Mouse (Mus musculus) heart, adult 9 months (tissue): ENCODE measurements around the gene Ftsj3.

Experiments
- DNase-seq, 2 experiments: peaks; one replicate each; pipeline ENCODE4 v3.0.0; 2022; ENCODE audit warnings: low spot score in 2 of 2

Ftsj3 gene

DNA sequence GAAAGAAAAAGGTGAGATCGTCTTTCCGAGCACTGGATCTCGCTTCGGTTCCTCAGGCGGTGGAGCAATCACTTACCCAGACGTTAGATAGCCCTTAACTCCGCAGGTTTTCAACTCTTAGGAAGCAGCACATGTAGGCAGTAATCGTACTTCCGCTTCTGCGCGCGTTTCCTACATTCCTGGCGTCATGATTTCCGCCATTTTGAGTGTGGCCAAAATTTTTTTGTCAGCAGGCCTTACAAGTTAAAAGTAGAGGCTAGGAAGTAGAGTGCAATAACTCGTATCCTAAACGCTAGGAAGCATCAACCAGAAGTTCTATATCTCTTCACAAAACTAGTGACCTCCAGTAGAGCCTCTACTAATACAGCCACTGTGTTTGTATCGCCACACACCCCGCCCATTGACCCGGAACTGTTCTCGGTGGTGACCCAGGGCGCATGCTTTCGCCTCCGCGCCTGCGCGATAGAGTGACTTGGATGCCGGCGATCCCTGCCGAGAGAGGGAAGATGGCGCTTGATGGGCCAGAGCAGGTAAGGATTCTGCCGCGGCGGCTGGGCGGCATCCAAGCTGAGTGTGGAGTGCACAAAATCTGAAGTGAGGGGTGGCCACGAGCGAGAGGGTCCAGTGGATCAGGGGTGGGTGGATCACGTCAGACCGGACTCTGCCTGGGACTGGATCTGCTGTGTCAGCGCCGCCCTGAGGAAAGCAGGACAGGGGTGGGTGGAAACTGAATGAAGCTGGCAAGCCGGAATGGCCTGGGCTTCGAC, at the start of gene Ftsj3, which contains the start of gene Psmc5:
Gene Ftsj3, minus strand, starts transcription at position 395 of the 767 bp plus-strand sequence.
Gene Psmc5, plus strand, starts transcription at position 470 of the 767 bp plus-strand sequence.
- DNase-seq: peak; percentile 95 to 99

DNA sequence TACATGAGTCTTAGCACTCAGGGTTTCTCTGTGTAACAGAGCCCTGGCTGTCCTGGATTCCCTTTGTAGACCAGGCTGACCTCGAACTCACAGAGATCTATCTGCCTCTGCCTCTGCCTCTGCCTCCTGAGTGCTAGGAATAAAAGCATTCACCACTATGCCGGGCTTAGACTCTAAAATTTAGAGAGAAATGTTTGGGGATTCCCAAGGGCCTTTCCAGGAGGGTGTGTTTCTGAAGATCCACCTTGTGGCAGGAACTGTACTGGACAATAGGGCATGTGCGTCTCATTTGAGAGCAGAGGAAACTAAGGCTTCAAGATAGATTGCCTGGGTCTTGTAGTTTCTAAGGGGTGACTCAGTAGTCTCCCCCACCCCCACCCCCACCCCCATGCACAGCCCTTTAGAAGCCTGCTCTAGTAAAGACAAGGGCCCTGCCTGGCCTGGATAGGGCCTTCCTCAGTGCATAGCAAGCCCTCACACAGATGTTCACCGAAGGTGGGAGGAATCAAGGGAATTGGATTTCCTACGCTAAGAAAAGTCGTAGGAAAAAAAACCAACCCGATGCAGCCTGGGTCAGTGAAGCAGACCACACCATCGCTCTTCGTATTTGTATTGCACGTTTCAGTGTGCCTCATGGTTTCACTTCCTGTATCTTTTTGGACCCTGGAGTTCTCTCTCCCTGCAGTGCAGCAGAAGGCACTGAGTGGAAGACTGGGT, 49.6 kb upstream of the Ftsj3 start:
- peak in 1 of 2 experiments; percentile 30 for DNase-seq

DNA sequence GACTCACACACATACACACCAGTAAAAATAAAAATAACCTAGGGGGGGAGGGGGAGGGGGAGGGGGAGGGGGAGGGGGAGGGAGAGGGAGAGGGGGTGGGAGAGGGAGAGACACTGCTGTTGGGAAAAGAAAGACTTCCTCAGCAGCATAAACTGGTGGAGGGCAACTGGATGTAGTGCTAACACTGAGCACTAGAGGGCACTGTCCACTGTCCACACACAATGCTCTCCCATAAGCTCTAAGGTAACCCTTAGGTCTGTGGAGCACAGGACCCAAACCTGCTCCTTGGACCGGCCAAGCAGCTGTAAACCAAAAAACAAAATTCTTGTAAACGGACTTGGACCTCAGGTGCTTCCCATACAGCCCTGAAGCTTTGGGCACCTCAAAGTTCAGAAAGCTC, 46.8 kb upstream of the Ftsj3 start:
- DNase-seq: peak in 1 of 2 experiments; percentile 22

DNA sequence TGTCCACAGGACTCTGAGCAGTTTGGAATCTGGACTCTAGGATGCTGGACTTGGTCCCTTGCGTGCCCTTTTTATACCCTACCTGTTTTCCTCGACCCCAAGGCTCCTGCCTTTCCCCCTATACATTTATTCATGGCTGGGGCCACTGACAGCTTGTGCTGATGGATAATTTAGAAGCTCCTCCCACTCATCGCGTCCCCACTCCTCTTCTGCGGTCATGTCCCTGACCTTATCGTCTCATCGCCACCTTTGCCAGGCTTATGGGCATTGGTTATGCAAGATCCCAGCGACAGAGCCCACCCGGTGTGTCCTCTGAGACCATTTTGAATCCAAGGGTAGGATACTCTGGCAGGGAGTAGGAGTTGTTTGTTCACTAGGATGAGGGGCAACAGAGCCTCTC, 45.9 kb upstream of the Ftsj3 start, which contains the start of gene Gh:
Gene Gh, minus strand, starts transcription at position 101 of the 400 bp plus-strand sequence.
- no peak for DNase-seq

DNA sequence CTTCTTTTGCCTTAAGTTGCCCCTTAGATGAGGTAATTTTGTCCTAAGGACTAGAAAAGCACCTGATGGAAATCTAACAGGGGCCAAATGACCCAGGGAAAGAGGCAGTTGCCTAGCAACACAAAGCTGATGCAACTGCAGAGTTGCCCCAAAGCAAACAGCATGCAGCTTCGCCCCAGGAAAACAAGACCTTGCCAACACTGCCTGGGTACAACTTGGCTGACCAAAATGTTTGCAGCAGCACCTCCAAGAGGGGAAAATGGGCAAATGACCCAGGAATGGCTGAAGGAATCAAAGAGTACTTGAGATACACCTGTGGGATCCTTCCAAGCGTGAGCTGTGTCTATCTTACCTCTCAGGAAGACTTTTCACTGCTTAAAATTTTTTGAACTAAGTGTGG, 36.0 kb upstream of the Ftsj3 start:
- no peak for DNase-seq

DNA sequence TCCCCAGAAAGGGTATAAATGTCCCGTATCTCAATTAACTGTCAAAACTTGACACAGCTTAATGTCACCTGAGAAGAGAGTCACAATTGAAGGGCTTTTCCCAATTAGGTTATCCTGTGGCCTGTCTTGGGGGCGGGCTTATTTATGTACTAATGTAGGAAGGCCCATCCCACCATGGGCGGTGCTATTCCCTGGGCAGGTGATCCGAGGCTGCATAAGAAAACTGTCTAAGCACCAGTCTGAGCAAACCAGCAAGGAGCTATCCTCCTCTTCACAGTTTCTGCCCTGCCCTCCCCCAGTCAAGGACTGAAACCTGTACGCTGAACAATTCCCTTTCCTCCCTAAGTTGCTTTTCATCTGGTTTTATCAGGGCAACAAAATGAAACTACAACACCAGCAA, 34.5 kb upstream of the Ftsj3 start:
- DNase-seq: no peak

DNA sequence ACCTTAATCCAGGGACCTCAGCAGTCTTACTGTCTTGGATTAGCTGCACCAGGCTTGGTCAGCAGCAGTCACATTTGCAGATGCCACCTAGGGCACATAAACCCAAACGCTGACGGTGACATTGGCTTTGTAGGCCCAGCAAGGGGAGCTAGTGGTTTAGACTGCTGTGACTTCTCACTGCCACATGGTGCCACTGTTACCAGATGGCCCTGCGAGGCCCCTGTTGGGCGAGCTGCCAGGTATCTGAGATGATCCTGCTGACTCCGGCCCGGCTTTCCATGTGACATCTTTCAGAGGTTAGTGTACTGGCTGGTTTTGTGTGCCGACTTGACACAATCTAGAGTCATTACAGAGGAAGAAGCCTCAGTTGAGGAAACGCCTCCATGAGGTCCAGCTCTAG, 33.5 kb upstream of the Ftsj3 start:
- DNase-seq: peak; percentile 45 to 51

DNA sequence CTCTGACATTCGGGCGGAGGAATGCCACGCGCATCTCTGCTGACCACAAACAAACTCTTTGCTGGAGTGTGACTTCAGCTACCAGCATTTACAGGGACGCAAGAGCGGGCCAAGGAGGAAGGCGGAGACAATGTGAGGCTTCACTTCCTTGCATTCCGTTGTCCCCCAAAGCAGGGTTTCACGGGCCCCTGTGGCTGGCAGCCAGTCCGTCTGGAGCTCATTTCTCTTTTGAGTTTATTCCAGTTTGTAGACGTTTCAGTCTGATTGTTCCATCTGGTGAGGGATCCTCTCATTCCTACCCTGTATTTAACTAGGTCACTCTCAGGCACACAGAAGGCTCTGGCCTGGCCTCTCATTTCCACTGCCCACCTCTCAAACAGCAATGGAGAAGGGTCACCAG, 31.1 kb upstream of the Ftsj3 start:
- DNase-seq: no peak

DNA sequence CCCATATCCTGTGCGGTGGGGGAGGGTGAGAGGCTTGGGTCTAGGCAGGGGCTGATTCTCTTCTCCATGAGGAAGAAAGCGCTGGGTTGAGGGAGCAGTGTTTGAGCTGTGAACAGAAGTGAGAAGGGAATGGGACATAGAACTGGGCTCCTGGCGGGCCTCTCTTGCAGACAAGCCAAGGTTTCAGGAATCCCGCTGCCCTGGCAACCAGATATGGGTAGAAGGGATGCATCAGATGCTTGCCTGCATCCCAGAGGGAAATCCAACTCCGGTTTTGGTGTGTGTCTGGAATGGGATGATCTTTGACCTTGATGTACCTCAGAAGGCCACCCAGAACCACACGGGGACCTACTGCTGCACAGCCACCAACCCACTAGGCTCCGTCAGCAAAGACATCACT, 30.3 kb upstream of the Ftsj3 start:
- no peak for DNase-seq

DNA sequence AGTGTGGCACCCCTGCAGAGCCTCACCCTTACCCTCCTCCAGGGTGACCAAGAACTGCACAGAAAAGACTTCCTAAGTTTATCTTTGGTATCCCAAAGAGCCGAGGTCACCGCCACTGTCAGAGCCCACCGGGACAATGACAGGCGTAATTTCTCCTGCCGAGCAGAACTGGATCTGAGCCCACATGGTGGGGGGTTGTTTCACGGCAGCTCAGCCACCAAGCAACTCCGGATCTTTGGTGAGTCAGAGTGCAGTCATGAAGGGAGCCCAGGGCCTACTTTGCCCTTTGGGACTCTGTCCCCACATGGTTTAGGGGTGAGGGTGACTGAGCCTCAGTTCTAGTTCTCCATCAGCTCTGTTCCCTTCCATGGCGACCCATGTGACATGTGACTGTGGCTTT, 28.2 kb upstream of the Ftsj3 start:
- no peak for DNase-seq

DNA sequence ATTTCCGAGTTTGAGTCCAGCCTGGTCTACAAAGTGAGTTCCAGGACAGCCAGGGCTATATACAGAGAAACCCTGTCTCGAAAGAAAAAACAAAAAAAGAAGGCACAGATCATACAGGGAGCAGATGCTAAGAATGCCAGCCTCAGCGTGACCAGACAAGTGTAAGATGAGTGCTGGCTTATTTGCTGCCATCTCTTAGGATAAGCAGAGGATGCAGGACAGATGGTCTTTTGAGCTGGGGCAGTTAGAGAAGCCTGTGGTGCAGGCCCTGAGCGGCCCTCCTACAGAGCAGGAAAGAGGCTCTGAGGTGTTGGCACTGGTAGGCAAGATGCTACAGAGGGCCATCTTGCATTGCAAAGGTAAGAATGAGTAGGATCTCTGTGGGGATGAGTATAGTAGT, 27.5 kb upstream of the Ftsj3 start:
- no peak for DNase-seq

DNA sequence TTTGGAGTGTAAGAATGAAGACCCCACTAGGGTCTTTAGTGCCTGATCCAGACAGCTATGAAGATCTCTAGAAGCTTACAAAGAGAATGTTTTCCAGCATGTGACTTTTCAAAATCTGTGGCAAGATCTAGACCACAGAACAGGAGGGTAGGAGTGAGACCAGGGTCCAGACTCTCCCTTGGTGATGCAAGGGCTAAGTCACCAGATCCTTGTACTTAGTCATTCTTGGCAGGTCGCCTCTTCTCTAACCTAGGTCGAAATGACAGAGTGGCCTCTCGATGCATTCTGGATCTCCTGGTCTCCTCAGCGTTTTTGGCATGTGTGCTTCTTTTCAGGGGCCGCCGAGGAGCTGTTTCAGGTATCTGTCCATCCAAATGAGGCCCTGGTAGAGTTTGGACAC, 26.6 kb upstream of the Ftsj3 start:
- no peak for DNase-seq

DNA sequence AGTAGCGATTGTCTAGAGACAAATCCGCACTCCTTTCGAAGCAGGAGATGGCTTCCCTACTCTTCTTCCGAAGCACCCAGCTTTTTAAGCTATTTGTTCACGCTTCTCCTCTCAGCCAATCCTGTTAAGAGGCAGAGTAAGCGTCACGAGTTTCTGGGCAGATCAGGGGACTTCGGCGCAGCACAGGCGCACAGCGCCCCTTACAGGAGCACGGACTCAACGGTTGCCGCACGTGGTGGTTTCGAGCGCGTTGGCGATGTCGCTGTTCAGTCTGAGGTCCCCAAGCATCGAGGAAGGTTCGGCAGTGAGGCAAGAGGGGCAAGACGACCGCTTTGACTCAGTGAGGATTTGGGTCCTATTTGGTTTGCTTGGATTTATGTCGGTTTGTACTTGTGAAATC, 20.6 kb upstream of the Ftsj3 start, which contains the start of gene Tcam1:
Gene Tcam1, plus strand, starts transcription at position 219 of the 400 bp plus-strand sequence.
- DNase-seq: peak; percentile 87 to 91

DNA sequence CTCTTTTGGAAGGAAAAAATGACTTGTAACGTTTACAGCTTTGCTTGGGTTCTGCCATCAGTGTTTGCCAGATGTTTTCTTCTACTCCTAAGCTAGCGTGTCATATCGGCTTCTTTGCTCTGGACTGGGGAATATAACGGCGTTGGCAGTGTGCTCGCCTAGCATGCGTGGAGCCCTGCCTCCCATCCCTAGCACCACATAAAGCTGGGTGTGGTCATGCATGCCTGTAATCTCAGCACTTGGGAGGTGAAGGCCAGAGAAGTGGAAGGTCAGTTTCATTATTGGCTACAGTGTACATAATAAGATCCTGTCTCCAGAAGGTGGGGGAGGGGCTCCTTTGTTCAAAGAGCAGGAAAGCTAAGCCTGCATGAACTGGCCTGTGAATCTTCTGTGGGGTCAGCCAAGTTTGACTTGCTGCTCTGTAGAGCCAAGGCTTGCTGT, 19.1 kb upstream of the Ftsj3 start:
- DNase-seq: no peak

DNA sequence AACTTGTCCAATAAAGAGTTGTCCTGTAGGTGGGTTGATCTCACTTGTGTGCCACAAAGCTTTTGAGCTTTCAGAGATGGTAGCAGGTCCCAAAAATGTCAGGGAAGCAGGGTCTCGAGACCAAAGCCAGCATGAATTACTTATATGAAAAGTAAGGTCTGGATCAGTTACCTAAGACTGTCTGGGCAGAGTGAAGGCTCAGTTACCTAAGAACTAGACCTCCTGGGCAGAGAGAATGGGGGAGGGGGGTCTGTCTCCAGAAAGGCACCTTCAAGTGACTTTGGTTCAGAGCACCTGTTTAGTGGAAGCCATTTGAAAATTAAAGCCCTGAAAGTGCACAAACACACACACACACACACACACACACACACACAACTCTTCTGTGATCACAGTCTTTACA, 18.5 kb upstream of the Ftsj3 start:
- no peak for DNase-seq

DNA sequence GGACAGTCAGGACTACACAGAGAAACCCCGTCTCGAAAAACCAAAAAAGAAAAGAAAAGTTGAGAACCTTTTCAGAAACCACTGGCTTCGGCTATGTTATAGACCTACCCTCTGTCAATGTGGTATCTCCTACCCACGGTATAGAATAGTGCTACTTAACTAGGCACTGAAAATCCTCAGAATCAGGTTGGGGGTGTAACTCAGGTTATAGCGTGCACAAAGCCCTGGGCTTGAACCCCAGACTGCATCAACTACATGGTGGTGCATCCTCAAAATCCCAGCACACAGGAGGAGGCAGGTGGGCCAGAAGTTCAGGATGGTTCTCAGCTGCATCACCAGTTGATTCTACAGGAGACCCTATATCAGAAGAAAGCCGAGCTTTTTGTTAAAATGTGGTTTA, 17.9 kb upstream of the Ftsj3 start:
- DNase-seq: no peak

DNA sequence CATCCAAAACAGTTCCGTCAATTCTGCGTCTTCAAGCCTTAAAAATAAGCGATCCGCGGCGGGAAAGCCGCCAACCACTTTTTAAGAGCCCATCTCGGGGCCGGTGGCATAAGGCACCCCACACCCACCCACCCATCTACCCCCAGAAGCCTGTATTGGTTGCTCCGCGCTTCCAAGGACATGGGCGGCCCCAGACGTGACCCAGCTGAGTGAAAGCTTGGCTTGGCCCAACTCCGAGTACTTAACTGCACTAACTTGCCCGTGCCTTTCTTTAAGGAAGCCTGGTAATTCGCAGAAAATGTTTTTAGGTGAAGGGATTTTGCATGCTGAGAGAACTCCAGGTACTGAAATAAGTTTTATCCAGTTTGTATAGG, 17.4 kb upstream of the Ftsj3 start:
- no peak for DNase-seq

DNA sequence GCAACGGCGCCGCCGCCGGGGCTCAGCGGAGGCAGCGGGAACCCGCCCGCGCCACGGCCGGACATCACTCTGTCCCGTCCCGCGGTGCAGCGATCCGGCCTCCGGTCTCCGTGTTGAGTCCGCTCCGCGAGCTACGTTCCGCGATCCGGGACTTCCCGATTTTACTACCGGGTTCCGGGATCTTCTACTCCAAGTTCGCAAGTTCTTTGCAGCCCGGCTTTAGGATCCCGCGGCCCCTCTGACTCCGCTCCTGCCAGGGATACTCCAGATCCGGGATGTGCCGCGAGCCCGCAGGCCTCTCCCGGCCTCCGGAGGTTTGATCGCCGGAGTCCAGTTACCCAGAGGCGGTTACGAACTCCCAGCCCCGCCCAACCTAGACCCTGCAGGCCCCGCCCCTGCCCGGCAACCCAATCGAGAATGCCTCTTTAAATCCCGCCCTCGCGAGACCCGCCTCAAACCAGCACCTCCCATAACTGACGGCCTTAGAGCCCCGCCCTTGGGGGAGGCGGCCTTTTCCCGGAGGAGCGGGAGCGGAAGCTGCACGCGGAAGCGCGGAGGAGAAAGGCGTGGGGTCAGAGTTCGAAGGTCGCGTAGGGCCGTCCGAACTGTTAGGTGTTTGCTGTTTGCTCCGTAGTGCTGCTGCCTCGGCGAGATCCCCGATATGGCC, 16.9 kb upstream of the Ftsj3 start, which contains the start of gene Smarcd2:
Gene Smarcd2, minus strand, starts transcription at position 329 of the 667 bp plus-strand sequence.
- peak; percentile 100 for DNase-seq

DNA sequence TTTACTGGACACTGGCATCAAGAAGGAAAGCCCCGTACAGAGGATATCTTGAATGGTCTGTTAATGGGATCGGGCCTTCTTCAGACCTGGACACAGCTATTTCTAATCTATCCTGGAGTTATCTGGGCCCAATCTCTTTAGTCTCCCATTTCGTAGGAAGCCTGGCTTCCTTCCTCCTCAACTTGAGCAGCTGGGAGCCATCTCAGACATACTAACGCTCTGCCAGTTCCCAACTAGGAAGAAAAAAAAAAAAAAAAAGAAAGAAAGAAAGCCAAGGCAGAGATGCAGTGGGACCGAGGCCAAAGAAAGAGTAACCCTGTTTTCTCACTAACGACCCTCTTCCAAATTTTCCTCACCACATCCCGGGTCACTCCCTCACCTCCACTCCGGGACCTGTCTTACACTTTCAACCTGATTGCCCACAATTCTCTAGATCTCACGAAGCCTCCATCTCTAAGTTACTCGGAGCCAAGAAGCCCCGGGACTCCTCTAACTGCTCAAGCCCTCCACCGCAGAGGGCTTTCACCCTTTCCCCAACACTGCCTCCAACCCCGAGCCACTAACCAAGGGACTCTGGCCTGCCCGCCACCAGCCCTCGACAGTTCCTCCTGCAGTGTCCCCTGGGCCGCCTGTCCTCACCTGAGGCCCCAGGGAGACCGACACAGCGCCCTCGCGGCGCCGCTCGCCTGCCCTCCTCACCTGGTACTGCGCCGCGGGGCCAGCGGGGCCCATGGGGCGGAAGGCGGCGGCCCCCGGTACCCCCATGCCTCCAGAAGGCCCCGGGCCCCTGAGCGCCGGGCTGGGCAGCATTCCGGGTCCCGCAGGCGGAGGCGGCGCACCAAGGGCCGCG, 16.1 kb upstream of the Ftsj3 start:
- peak in 1 of 2 experiments; percentile 34 for DNase-seq

DNA sequence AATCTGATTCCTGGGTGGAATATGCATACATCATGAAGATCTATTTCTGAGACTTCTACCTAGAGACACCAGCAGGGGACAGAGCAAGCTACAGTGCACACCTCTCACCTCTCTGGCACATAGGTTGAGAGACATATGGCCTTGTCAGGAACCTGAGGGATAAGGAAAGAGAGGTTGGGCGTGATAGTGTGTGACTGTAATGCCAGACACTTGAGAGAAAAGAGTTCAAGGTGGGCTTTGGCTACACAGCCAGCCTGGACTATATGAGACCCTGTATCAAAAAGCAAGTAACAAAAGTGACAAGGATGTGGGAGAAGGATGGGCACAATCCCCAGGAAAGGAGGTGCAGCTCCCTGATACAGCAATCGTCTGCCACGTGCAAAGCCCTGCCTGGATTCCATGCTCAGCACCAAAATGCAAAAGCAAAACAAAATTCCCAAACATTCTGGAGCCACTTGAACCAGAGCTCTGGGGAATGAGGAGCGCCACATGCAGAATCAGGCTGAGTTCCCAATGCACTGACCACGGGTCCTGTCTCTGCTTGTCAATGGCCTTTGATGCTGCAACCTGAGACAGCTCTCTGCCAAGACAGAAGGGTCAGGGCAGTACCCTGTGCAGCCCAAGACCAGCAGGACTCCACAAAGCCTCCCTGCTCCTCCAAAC, 15.4 kb upstream of the Ftsj3 start:
- peak in 1 of 2 experiments; percentile 24 for DNase-seq

DNA sequence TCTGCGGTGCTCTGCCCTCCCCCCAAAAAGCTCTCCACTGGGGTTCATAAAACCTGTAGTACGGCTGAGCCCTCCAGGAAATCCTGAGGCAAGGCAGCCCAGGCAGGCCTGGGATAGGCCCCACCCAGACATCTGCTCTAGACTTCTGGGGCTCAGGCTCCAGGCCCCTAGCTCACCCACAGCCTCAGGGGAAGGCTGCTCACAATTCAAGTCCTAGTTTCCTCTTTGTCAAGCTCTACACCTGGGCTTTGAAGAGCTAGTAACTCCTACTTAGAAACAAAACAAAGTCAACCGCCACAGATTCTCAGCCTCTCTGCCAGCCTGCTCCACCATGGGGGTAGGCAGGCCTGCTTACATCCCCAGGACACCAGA, 13.2 kb upstream of the Ftsj3 start:
- peak; percentile 33 to 59 for DNase-seq
